Mouse (Mus musculus): ENCODE results near the gene Klhl28.

DNA sequence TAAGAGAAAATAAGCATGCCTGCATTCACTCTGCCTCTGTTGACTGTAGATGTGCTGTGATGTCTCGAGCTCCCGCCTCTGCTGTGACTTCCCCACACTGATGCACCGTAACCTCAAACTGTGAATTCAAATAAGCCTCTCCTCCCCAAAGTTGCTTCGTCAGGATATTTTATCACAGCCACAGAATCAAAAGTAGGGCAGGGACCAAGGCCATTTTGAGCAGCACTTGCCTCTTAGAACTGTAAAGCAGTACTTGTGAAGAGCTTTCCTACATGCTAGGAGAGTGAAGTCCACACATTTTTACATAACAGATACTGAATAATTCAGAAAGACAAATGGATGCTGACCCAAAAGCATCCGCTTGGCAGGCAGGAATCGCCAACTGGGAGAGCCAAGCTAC is 52.3 kb downstream of the Klhl28 start:
- no peak for TF ChIP-seq POLR2A (IDR thresholded peaks at IDR 0.05; ENCODE audit: borderline replicate concordance, low read depth, low read length)
- TF ChIP-seq CTCF (IDR thresholded peaks at IDR 0.05; ENCODE audit: low read depth, low read length): no peak

All from bone marrow macrophage, adult 2 months (primary cell).